Mouse (Mus musculus) CH12.LX (cell line): Measurements from ENCODE around the gene Cdc20b. TPM values are rescaled to one million over a fixed set of nuclear protein-coding genes. Genes with fewer than 3 reads are reported as not detected.
A peak's percentile ranks its signal among the peaks of the same experiment; 100 is the strongest.

Experiments used
- DNase-seq: peaks from one replicate; pipeline ENCODE4 v3.0.0-alpha.2; 2013; ENCODE audit errors: extremely low read depth
- H3K27ac ChIP-seq: 2 replicates; pipeline ENCODE4 v1.5.1; 2012; ENCODE audit warnings: low read depth, mild to moderate bottlenecking, control low read depth, moderate library complexity; ENCODE audit not compliant: insufficient read depth
- H3K27me3 ChIP-seq: replicated peaks from 2 replicates; pipeline ENCODE3; 2012; ENCODE audit warnings: inconsistent platforms
- H3K36me3 ChIP-seq, 2 experiments: replicated peaks in 1 of 2; 2 replicates each; pipeline versions ENCODE3 to v1.6.1; 2012; ENCODE audit warnings: inconsistent platforms in 1 of 2, low read length in 1 of 2, mild to moderate bottlenecking in 1 of 2, mixed read lengths in 1 of 2, moderate library complexity in 1 of 2; ENCODE audit not compliant: control insufficient read depth in 1 of 2, insufficient read depth in 1 of 2
- H3K4me1 ChIP-seq, 2 experiments: 2 replicates each; pipeline ENCODE4 v1.6.1; 2012; ENCODE audit warnings: inconsistent platforms in 1 of 2, moderate library complexity in 1 of 2; ENCODE audit not compliant: insufficient read depth in 2 of 2, control insufficient read depth in 1 of 2
- H3K4me2 ChIP-seq: 2 replicates; pipeline ENCODE4 v1.6.1; 2012; ENCODE audit warnings: low read depth, mild to moderate bottlenecking, control low read depth; ENCODE audit not compliant: poor library complexity, insufficient read depth, severe bottlenecking
- H3K4me3 ChIP-seq, 3 experiments: fragments of 150-350 bp in 1 of 3; sonication (generic) in 1 of 3; replicated peaks in 1 of 3; 2 replicates each; pipeline versions ENCODE3 to v1.5.1; 2011 to 2012; ENCODE audit warnings: low read depth in 2 of 3, low read length in 2 of 3, mild to moderate bottlenecking in 2 of 3, moderate library complexity in 2 of 3, control low read depth in 1 of 3, improper control_type of control experiment in 1 of 3, inconsistent platforms in 1 of 3, mixed read lengths in 1 of 3; ENCODE audit not compliant: poor library complexity in 1 of 3
- H3K79me2 ChIP-seq: replicated peaks from 2 replicates; pipeline ENCODE4 v1.6.1; 2012; ENCODE audit warnings: mild to moderate bottlenecking, moderate library complexity; ENCODE audit not compliant: control insufficient read depth, poor library complexity, insufficient read depth, severe bottlenecking; ENCODE audit errors: extremely low read depth
- H3K9ac ChIP-seq: 2 replicates; pipeline ENCODE4 v1.6.1; 2012; ENCODE audit warnings: low read depth, mild to moderate bottlenecking, control low read depth, moderate library complexity; ENCODE audit not compliant: insufficient read depth
- H3K9me3 ChIP-seq: replicated peaks from 2 replicates; pipeline ENCODE3; 2012; ENCODE audit warnings: low read length, inconsistent platforms, mixed read lengths
- BHLHE40 ChIP-seq: IDR thresholded peaks from 2 replicates; pipeline ENCODE4 v1.6.1; 2011; ENCODE audit warnings: mild to moderate bottlenecking, low read depth, low read length, improper control_type of control experiment
- CHD1 ChIP-seq: IDR thresholded peaks from 2 replicates; pipeline ENCODE4 v1.6.1; 2012; ENCODE audit warnings: low read depth, low read length, improper control_type of control experiment, inconsistent platforms
- CHD2 ChIP-seq: IDR thresholded peaks from 2 replicates; pipeline ENCODE4 v1.6.1; 2011; ENCODE audit warnings: low read length, improper control_type of control experiment
- CTCF ChIP-seq, 2 experiments: IDR thresholded peaks in 1 of 2; conservative IDR thresholded peaks in 1 of 2; 2 replicates each; pipeline ENCODE4 v1.5.1; 2011 to 2012; ENCODE audit warnings: low read depth in 2 of 2, low read length in 2 of 2, improper control_type of control experiment in 1 of 2, inconsistent platforms in 1 of 2, mild to moderate bottlenecking in 1 of 2, moderate library complexity in 1 of 2
- E2F4 ChIP-seq: IDR thresholded peaks from 2 replicates; pipeline ENCODE4 v1.6.1; 2011; ENCODE audit warnings: low read depth, low read length, improper control_type of control experiment; ENCODE audit not compliant: insufficient replicate concordance
- ELF1 ChIP-seq: IDR thresholded peaks from 2 replicates; pipeline ENCODE4 v1.6.1; 2014; ENCODE audit warnings: low read depth, mild to moderate bottlenecking, inconsistent platforms, low read length, improper control_type of control experiment
- EP300 ChIP-seq: IDR thresholded peaks from 2 replicates; pipeline ENCODE4 v1.6.1; 2011; ENCODE audit warnings: low read length, improper control_type of control experiment
- ETS1 ChIP-seq: conservative IDR thresholded peaks from 2 replicates; pipeline ENCODE4 v1.6.1; 2012; ENCODE audit warnings: low read depth, mild to moderate bottlenecking, inconsistent platforms, low read length, improper control_type of control experiment, moderate library complexity
- GABPA ChIP-seq: IDR thresholded peaks from 2 replicates; pipeline ENCODE4 v1.6.1; 2012; ENCODE audit warnings: low read depth, low read length, improper control_type of control experiment, inconsistent platforms; ENCODE audit not compliant: insufficient replicate concordance
- HCFC1 ChIP-seq: IDR thresholded peaks from 2 replicates; pipeline ENCODE4 v1.6.1; 2012; ENCODE audit warnings: low read depth, mild to moderate bottlenecking, inconsistent platforms, low read length, improper control_type of control experiment
- IRF4 ChIP-seq: IDR thresholded peaks from 2 replicates; pipeline ENCODE4 v1.6.1; 2014; ENCODE audit warnings: low read depth, mild to moderate bottlenecking, inconsistent platforms, low read length, improper control_type of control experiment
- JUN ChIP-seq: IDR thresholded peaks from 2 replicates; pipeline ENCODE4 v1.6.1; 2011; ENCODE audit warnings: low read depth, mild to moderate bottlenecking, low read length, improper control_type of control experiment, moderate library complexity; ENCODE audit not compliant: insufficient read depth
- JUND ChIP-seq: conservative IDR thresholded peaks from 2 replicates; pipeline ENCODE4 v1.6.1; 2011; ENCODE audit warnings: low read depth, low read length, improper control_type of control experiment
- KAT2A ChIP-seq: IDR thresholded peaks from 2 replicates; pipeline ENCODE4 v1.6.1; 2012; ENCODE audit warnings: low read length, improper control_type of control experiment, inconsistent platforms; ENCODE audit not compliant: insufficient replicate concordance
- MAFK ChIP-seq: IDR thresholded peaks from 2 replicates; pipeline ENCODE4 v1.6.1; 2011; ENCODE audit warnings: low read length, improper control_type of control experiment; ENCODE audit not compliant: insufficient replicate concordance
- MAX ChIP-seq: IDR thresholded peaks from 2 replicates; pipeline ENCODE4 v1.6.1; 2011; ENCODE audit warnings: low read length, improper control_type of control experiment
- MAZ ChIP-seq: IDR thresholded peaks from 2 replicates; pipeline ENCODE4 v1.6.1; 2012; ENCODE audit warnings: low read depth, mild to moderate bottlenecking, inconsistent platforms, low read length, improper control_type of control experiment, moderate library complexity
- MEF2A ChIP-seq: IDR thresholded peaks from 2 replicates; pipeline ENCODE4 v1.6.1; 2014; ENCODE audit warnings: low read depth, mild to moderate bottlenecking, inconsistent platforms, low read length, improper control_type of control experiment, borderline replicate concordance
- MXI1 ChIP-seq: IDR thresholded peaks from 2 replicates; pipeline ENCODE4 v1.6.1; 2011; ENCODE audit warnings: mild to moderate bottlenecking, low read depth, low read length, improper control_type of control experiment
- MYC ChIP-seq: IDR thresholded peaks from 2 replicates; pipeline ENCODE4 v1.6.1; 2011; ENCODE audit warnings: low read depth, mild to moderate bottlenecking, improper control_type of control experiment, low read length
- NELFE ChIP-seq: IDR thresholded peaks from 2 replicates; pipeline ENCODE4 v1.6.1; 2011; ENCODE audit warnings: low read depth, low read length, improper control_type of control experiment
- NRF1 ChIP-seq: IDR thresholded peaks from 2 replicates; pipeline ENCODE4 v1.6.1; 2014; ENCODE audit warnings: low read depth, mild to moderate bottlenecking, inconsistent platforms, low read length, improper control_type of control experiment, moderate library complexity
- PAX5 ChIP-seq: IDR thresholded peaks from 2 replicates; pipeline ENCODE4 v1.6.1; 2012; ENCODE audit warnings: low read length, inconsistent platforms, mixed read lengths
- POLR2A ChIP-seq: IDR thresholded peaks from 2 replicates; pipeline ENCODE4 v1.6.1; 2011; ENCODE audit warnings: low read depth, mild to moderate bottlenecking, improper control_type of control experiment, low read length
- POLR2AphosphoS2 ChIP-seq: IDR thresholded peaks from 2 replicates; pipeline ENCODE4 v1.6.1; 2011; ENCODE audit warnings: low read depth, low read length, improper control_type of control experiment
- RAD21 ChIP-seq: IDR thresholded peaks from 2 replicates; pipeline ENCODE4 v1.6.1; 2011; ENCODE audit warnings: low read depth, mild to moderate bottlenecking, low read length, improper control_type of control experiment, moderate library complexity
- RCOR1 ChIP-seq: conservative IDR thresholded peaks from 2 replicates; pipeline ENCODE4 v1.6.1; 2012; ENCODE audit warnings: low read depth, mild to moderate bottlenecking, inconsistent platforms, low read length, improper control_type of control experiment
- SIN3A ChIP-seq: IDR thresholded peaks from 2 replicates; pipeline ENCODE4 v1.6.1; 2012; ENCODE audit warnings: low read length, improper control_type of control experiment, inconsistent platforms
- SMC3 ChIP-seq: IDR thresholded peaks from 2 replicates; pipeline ENCODE4 v1.6.1; 2011; ENCODE audit warnings: low read depth, low read length, improper control_type of control experiment
- TBP ChIP-seq: conservative IDR thresholded peaks from 2 replicates; pipeline ENCODE4 v1.6.1; 2011; ENCODE audit warnings: low read depth, low read length, improper control_type of control experiment
- TCF12 ChIP-seq: IDR thresholded peaks from 2 replicates; pipeline ENCODE4 v1.6.1; 2014; ENCODE audit warnings: low read depth, mild to moderate bottlenecking, inconsistent platforms, low read length, improper control_type of control experiment
- UBTF ChIP-seq: IDR thresholded peaks from 2 replicates; pipeline ENCODE4 v1.6.1; 2012; ENCODE audit warnings: low read depth, mild to moderate bottlenecking, inconsistent platforms, low read length, improper control_type of control experiment, moderate library complexity
- USF1 ChIP-seq: IDR thresholded peaks from 2 replicates; pipeline ENCODE4 v1.6.1; 2014; ENCODE audit warnings: low read depth, mild to moderate bottlenecking, inconsistent platforms, low read length, improper control_type of control experiment
- USF2 ChIP-seq: conservative IDR thresholded peaks from 2 replicates; pipeline ENCODE4 v1.6.1; 2011; ENCODE audit warnings: low read depth, low read length, improper control_type of control experiment
- ZC3H11A ChIP-seq: IDR thresholded peaks from 2 replicates; pipeline ENCODE4 v1.6.1; 2012; ENCODE audit warnings: low read depth, mild to moderate bottlenecking, inconsistent platforms, low read length, improper control_type of control experiment
- ZKSCAN1 ChIP-seq: IDR thresholded peaks from 2 replicates; pipeline ENCODE4 v1.6.1; 2012; ENCODE audit warnings: low read depth, inconsistent platforms, low read length, improper control_type of control experiment, borderline replicate concordance
- ZMIZ1 ChIP-seq: IDR thresholded peaks from 2 replicates; pipeline ENCODE4 v1.6.1; 2012; ENCODE audit warnings: low read depth, mild to moderate bottlenecking, inconsistent platforms, low read length, improper control_type of control experiment
- ZNF384 ChIP-seq: IDR thresholded peaks from 2 replicates; pipeline ENCODE4 v1.6.1; 2012; ENCODE audit warnings: low read depth, low read length, improper control_type of control experiment, inconsistent platforms
- dilution Hi-C: fragments of 300-500 bp; cut with MboI; formaldehyde crosslinking; loops from 2 replicates; pipeline ENCODE4 v1.14.3; 2020; ENCODE audit warnings: low sequenced_read_pairs; ENCODE audit not compliant: extremely low pct_unique_long_range_greater_than_20kb, extremely low pct_ligation_motif_present
- in situ Hi-C: fragments of 300-500 bp; cut with MboI; formaldehyde crosslinking; loops from 3 replicates; pipeline ENCODE4 v1.14.3; 2019; ENCODE audit warnings: low sequenced_read_pairs, low pct_ligation_motif_present, low pct_unique_long_range_greater_than_20kb, mixed read lengths
- polyA plus RNA-seq: library from polyadenylated mRNA; unstranded; fragments of >175 nt; gene quantifications from 2 replicates; pipeline ENCODE4 v1.2.1, GENCODE M21; 2012; ENCODE audit warnings: low read depth; ENCODE audit not compliant: insufficient read length
- total RNA-seq, 2 experiments: library from RNA; depleted of rRNA; stranded (reverse); fragments of 300-350 nt in 1 of 2; fragments of >200 nt in 1 of 2; gene quantifications; 2 replicates each; pipeline ENCODE4 v1.2.3; 2012 to 2014

Gene Cdc20b
- total and polyA plus RNA-seq, 3 experiments, result not detected

DNA sequence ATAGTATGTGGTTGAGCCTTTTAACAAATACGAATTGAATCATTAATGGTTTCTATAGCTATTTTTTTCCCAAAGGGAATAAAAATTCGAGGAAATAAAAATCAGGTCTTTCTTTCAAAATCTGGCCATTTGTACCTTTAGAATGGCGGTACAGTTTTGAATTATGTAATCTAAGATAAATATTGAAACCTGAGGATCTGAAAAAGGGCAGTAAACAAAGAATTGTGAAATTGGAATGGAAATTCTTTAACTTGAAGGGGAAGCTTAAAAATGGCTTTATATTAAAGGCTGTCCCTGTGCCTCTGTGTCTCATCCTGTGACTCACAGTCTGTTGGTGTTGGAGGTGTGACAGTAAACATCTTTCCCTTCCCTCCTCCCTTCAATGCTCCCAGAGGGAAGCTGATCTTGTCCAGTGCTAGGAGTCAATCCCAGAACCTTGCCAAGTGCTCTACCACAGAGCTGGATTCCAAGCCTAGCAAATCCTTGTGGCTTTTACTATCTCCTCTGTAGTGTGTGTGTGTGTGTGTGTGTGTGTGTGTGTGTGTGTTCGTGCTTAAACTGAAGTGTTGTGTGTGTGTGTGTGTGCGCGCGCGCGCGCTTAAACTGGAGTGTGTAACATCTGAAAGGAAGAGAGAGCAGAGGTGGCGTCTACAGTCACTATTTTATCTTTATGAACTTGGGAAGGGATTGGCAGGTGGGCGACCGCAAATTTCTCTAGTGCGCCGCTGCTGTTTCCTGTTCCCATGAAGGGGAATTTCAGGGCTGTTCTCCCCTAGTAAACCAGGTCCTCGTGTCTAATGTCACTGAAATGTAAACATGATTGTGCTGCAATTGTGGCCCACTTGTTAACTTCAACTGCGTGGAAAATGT is 11.4 kb upstream of the Cdc20b start:
- Histone ChIP-seq H3K4me3 (no peak overlapping the region), H3K27ac (no peak overlapping the region), H3K36me3 (no peaks in the 10 kb centered on the region), H3K4me2 (peak overlapping the region; percentile 82), H3K27me3 (peaks cover 6% of the 10 kb centered on the region), H3K4me1 (peaks cover 17 to 22% of the 10 kb centered on the region in 2 experiments), H3K9me3 (no peaks in the 10 kb centered on the region), H3K79me2 (no peaks in the 10 kb centered on the region), H3K9ac (no peak overlapping the region)
- in situ Hi-C loops (no loop called here), dilution Hi-C loops (no loop called here)
- no peak for DNase-seq
- TF ChIP-seq ZKSCAN1 (no peak), JUN (no peak), EP300 (peak; percentile 68; the same call in 1 of the 2 replicates), TCF12 (0 out of 2 replicates have a peak, but pooled peaks have one; percentile 50), PAX5 (no peak), KAT2A (no peak), NRF1 (peak; percentile 70), POLR2AphosphoS2 (no peak), ZNF384 (no peak), ZC3H11A (no peak), JUND (no peak), USF1 (no peak), CHD1 (no peak), MAZ (no peak), RAD21 (no peak), POLR2A (no peak), MEF2A (0 out of 2 replicates have a peak, but pooled peaks have one; percentile 33), UBTF (no peak), MYC (0 out of 2 replicates have a peak, but pooled peaks have one; percentile 21), USF2 (no peak), RCOR1 (no peak), ETS1 (peak; percentile 70), NELFE (no peak), E2F4 (no peak), HCFC1 (no peak), SMC3 (no peak), IRF4 (peak; percentile 51), BHLHE40 (peak; percentile 52; the same call in 1 of the 2 replicates), MAX (no peak; the same call in 1 of the 2 replicates), MAFK (no peak), ZMIZ1 (no peak), GABPA (no peak), TBP (no peak), ELF1 (no peak), CTCF (conservative IDR thresholded peaks at IDR 0.05 in 1 of 2, IDR thresholded peaks at IDR 0.05 in 1 of 2; ENCODE audit: low read depth in 2 of 2, low read length in 2 of 2) (no peak), CHD2 (no peak), SIN3A (0 out of 2 replicates have a peak, but pooled peaks have one; percentile 57), MXI1 (no peak)
